Mouse (Mus musculus) limb, embryonic 14.5 days (tissue): ENCODE measurements at regions not wholly inside any gene's neighbourhood (a gene's known extent, or its start where the extent isn't known, plus 50 kb on each side); places are given as distances from the start of the nearest gene placed in this dataset.

Experiments used
- ATAC-seq: fragments of 200-750 bp; cut with Nextera tagmentation; 2 replicates; pipeline ENCODE4 v1.8.0; 2017; ENCODE audit warnings: low read depth, moderate number of reproducible peaks, moderate TSS enrichment; ENCODE audit not compliant: low FRiP score
- DNase-seq: peaks from one replicate; pipeline ENCODE4 v3.0.0-alpha.2; 2015; ENCODE audit warnings: low spot score
- H3K27ac ChIP-seq: fragments of 300-500 bp; sonication (generic); replicated peaks from 2 replicates; pipeline ENCODE4 v1.5.1; 2014; ENCODE audit warnings: low read depth, mild to moderate bottlenecking, low read length, moderate library complexity, mixed read lengths
- H3K27me3 ChIP-seq: fragments of 300-500 bp; sonication (generic); 2 replicates; pipeline ENCODE4 v1.6.1; 2014; ENCODE audit warnings: low read length, mixed read lengths; ENCODE audit not compliant: control insufficient read depth, insufficient read depth
- H3K36me3 ChIP-seq: fragments of 300-500 bp; sonication (generic); 2 replicates; pipeline ENCODE4 v1.6.1; 2014; ENCODE audit warnings: mild to moderate bottlenecking, low read length, moderate library complexity, mixed read lengths; ENCODE audit not compliant: control insufficient read depth, insufficient read depth
- H3K4me1 ChIP-seq: fragments of 300-500 bp; sonication (generic); 2 replicates; pipeline ENCODE4 v1.6.1; 2014; ENCODE audit warnings: antibody characterized with exemption, low read length, mixed read lengths; ENCODE audit not compliant: control insufficient read depth, insufficient read depth
- H3K4me2 ChIP-seq: fragments of 300-500 bp; sonication (generic); replicated peaks from 2 replicates; pipeline ENCODE4 v1.6.1; 2014; ENCODE audit warnings: low read depth, mild to moderate bottlenecking, low read length, moderate library complexity; ENCODE audit not compliant: severe bottlenecking
- H3K4me3 ChIP-seq: fragments of 300-500 bp; sonication (generic); replicated peaks from 2 replicates; pipeline ENCODE4 v1.5.1; 2014; ENCODE audit warnings: low read length
- H3K9ac ChIP-seq: fragments of 300-500 bp; sonication (generic); 2 replicates; pipeline ENCODE4 v1.6.1; 2014; ENCODE audit warnings: mild to moderate bottlenecking, low read depth, low read length, moderate library complexity; ENCODE audit not compliant: severe bottlenecking
- H3K9me3 ChIP-seq: fragments of 300-500 bp; sonication (generic); 2 replicates; pipeline ENCODE4 v1.6.1; 2016; ENCODE audit warnings: low read length; ENCODE audit not compliant: control insufficient read depth
- POLR2A ChIP-seq: fragments of 200-500 bp; IDR thresholded peaks from 2 replicates; pipeline ENCODE4 v1.8.0; 2012; ENCODE audit warnings: inconsistent platforms, mild to moderate bottlenecking, moderate library complexity, borderline replicate concordance; ENCODE audit not compliant: insufficient read depth, insufficient read length; ENCODE audit errors: extremely low read depth
- WGBS: fragments of 180-500 bp; shearing (Covaris S2); extraction: QIAGEN DNeasy Blood & Tissue Kit; methylation state at CpG from one replicate; pipeline ENCODE4 v1.1.7; 2014; 5-methylcytosine and 5-hydroxymethylcytosine counted together

- Histone ChIP-seq H3K9ac (no peak overlapping the region), H3K4me1 (no peaks in the 10 kb centered on the region), H3K36me3 (no peaks in the 10 kb centered on the region), H3K4me2 (no peak overlapping the region), H3K9me3 (no peaks in the 10 kb centered on the region), H3K27ac (no peak overlapping the region), H3K27me3 (no peaks in the 10 kb centered on the region), H3K4me3 (no peak overlapping the region)
- ATAC-seq (no peak), DNase-seq (no peak)
- TF ChIP-seq POLR2A: no peak
- WGBS: 80% methylated on average over 2 of the region's 2 CpGs
These were observed 100.2 kb upstream of the B3galt2 start for GRCm38 (mm10) chr1:143540223-143540622.

- no peaks in the 10 kb centered on the region for H3K9me3 ChIP-seq
- 61% methylated on average over 3 of the region's 3 CpGs for WGBS
- H3K4me2 ChIP-seq: no peak overlapping the region
- TF ChIP-seq POLR2A: no peak
- DNase-seq: no peak
- no peak overlapping the region for H3K9ac ChIP-seq
- no peaks in the 10 kb centered on the region for H3K36me3 ChIP-seq
- no peaks in the 10 kb centered on the region for H3K27me3 ChIP-seq
- no peak for ATAC-seq
- no peaks in the 10 kb centered on the region for H3K4me1 ChIP-seq
- H3K4me3 ChIP-seq: no peak overlapping the region
- H3K27ac ChIP-seq: no peak overlapping the region
These were observed 99.8 kb upstream of the B3galt2 start for GRCm38 (mm10) chr1:143540701-143541100.
